Mouse (Mus musculus) olfactory bulb, adult 2 months (tissue): Measurements from ENCODE around the gene Mapkbp1.

ENCODE experiments used
- CTCF ChIP-seq: fragments of 200-500 bp; IDR thresholded peaks from 2 replicates; pipeline ENCODE4 v1.5.1; 2012; ENCODE audit warnings: low read depth, mild to moderate bottlenecking, low read length, moderate library complexity; ENCODE audit not compliant: insufficient read depth
- POLR2A ChIP-seq: fragments of 200-500 bp; IDR thresholded peaks from 2 replicates; pipeline ENCODE4 v1.6.1; 2012; ENCODE audit warnings: mild to moderate bottlenecking, low read depth, low read length, moderate library complexity; ENCODE audit not compliant: insufficient read depth

DNA sequence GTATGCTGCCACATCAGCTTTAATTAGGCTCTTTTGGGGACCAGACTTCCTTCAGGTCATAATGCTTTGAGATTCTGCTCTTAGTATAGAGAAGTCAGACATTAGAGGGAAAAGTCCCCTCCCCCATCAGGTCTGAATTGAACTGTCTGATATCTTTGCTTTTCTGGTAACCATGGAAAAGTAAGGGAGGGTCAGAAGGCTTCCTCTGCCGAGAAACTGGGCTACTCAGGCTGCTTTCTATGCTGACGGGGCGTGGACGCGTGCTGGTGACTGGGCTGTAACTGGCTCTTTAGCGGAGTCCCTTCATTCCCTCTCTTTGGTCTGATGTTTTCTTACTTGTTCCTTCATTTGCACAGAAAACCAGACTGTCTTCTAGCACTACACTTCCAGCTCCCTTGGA, 13.9 kb downstream of the Mapkbp1 start:
- TF ChIP-seq POLR2A: no peak
- TF ChIP-seq CTCF: no peak
